ENCODE assay signal across 8 mouse cellular contexts in the genomic region with DNA sequence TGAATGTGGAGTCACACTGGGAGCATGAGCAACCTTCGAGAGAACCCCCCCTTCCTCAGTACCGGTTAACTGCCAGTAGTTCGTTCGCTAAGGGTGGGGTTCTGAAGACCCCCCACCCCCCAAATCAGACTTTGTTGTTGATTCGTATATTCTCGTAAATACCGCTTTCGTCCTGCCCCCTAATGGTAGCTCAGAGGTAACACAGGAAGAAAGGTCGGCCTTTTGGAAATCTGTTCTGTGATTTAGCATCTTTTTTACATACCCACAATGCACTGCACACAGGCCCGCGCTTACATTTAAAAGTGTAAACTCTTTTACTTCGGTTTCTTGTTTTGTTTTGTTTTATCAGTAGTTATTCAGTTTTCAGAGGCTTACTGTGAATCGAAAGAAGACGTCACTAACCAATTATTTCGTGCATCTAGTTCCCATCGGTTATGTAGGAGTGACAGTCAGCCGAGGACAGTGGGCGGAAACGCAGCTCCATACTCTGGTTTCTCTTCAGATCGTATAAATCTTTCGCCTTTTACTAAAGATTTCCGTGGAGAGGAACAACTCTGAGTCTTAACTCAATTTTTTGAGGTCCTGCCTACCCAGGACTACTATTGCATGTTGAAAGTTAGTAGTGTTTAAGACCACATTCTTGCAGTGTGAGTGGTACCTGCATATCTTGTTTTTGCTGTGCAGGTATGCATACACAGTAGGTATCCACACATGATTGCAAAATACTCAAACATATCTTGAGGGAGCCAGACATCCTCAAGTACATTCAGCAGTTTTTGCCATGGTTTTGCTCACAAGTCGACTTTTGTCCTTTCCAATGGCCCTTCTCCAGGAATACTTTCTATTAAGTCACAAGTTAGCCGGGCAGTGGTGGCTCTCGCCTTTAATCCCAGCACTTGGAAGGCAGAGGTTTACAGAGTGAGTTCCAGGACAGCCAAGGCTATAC. TPM values are rescaled to one million over a fixed set of nuclear protein-coding genes. Genes with fewer than 3 reads are reported as not detected.
DNase-seq lines count a peak whose midpoint lies in the region; ATAC-seq lines count a peak whose summit lies in the region.

No protein-coding gene starts in this region.

- peak; percentile 31 to 48 for DNase-seq in cerebellum, adult 18-20 months
- DNase-seq in cerebellum, adult 9-11 months: no peak
- DNase-seq in MEL-GATA-1-ER (ENCODE audit: extremely low read depth, low read depth): peak; percentile 100
- DNase-seq in embryonic facial prominence, embryonic 11.5 days (ENCODE audit: low spot score): peak; percentile 91
- peak; percentile 45 to 47 for DNase-seq in heart, postnatal 36 days
- DNase-seq in limb, embryonic 10.5 days (ENCODE audit: low spot score): peak; percentile 53
- DNase-seq in midbrain, embryonic 10.5 days (ENCODE audit: low spot score): peak; percentile 55
- peak; percentile 35 for DNase-seq in telencephalon, adult 2 months (ENCODE audit: low read depth, low spot score)

- H3K4me2 ChIP-seq in embryonic facial prominence, embryonic 11.5 days (ENCODE audit: low read depth, low read length): peak overlapping the region; percentile 27; the same call in 1 of the 2 replicates

- no peaks in the 10 kb centered on the region for H3K4me1 ChIP-seq in embryonic facial prominence, embryonic 11.5 days (ENCODE audit: control insufficient read depth, insufficient read depth, low read length)
- no peaks in the 10 kb centered on the region for H3K4me1 ChIP-seq in limb, embryonic 10.5 days
- no peaks in the 10 kb centered on the region for H3K4me1 ChIP-seq in midbrain, embryonic 10.5 days

- H3K36me3 ChIP-seq in embryonic facial prominence, embryonic 11.5 days (replicated peaks; ENCODE audit: control insufficient read depth, insufficient read depth, low read depth, low read length): no peaks in the 10 kb centered on the region
- no peaks in the 10 kb centered on the region for H3K36me3 ChIP-seq in limb, embryonic 10.5 days
- no peaks in the 10 kb centered on the region for H3K36me3 ChIP-seq in midbrain, embryonic 10.5 days

- intact Hi-C loops in heart, postnatal 36 days (cut with DNase I): no loop called here

- ATAC-seq in embryonic facial prominence, embryonic 11.5 days (replicated peaks; ENCODE audit: insufficient number of reproducible peaks, low FRiP score, low TSS enrichment, low read depth): peak; percentile 79; the same call in 1 of the 2 replicates

- no peaks in the 10 kb centered on the region for H3K27me3 ChIP-seq in embryonic facial prominence, embryonic 11.5 days (ENCODE audit: control insufficient read depth, insufficient read depth, low read length)
- H3K27me3 ChIP-seq in limb, embryonic 10.5 days (ENCODE audit: low read depth, poor library complexity, severe bottlenecking): no peaks in the 10 kb centered on the region
- no peaks in the 10 kb centered on the region for H3K27me3 ChIP-seq in midbrain, embryonic 10.5 days (ENCODE audit: low read depth, poor library complexity, severe bottlenecking)

- H3K4me3 ChIP-seq in embryonic facial prominence, embryonic 11.5 days (ENCODE audit: low read depth, low read length): peak overlapping the region; percentile 7; the same call in 1 of the 2 replicates
- peak overlapping the region; percentile 44 for H3K4me3 ChIP-seq in limb, embryonic 10.5 days
- peak overlapping the region; percentile 44 for H3K4me3 ChIP-seq in midbrain, embryonic 10.5 days

- H3K9ac ChIP-seq in embryonic facial prominence, embryonic 11.5 days (replicated peaks; ENCODE audit: low read length): peak overlapping the region; percentile 32

- under 1% methylated on average over 25 of the region's 25 CpGs for WGBS in embryonic facial prominence, embryonic 11.5 days
- under 1% methylated on average over 25 of the region's 25 CpGs for WGBS in limb, embryonic 10.5 days
- WGBS in midbrain, embryonic 10.5 days: 2% methylated on average over 25 of the region's 25 CpGs

- H3K27ac ChIP-seq in embryonic facial prominence, embryonic 11.5 days (replicated peaks; ENCODE audit: low read depth, low read length): peak overlapping the region; percentile 52; the same call in 1 of the 2 replicates
- H3K27ac ChIP-seq in limb, embryonic 10.5 days: peak overlapping the region; percentile 92
- peak overlapping the region; percentile 93 for H3K27ac ChIP-seq in midbrain, embryonic 10.5 days (replicated peaks)

- no peaks in the 10 kb centered on the region for H3K9me3 ChIP-seq in embryonic facial prominence, embryonic 11.5 days (replicated peaks; ENCODE audit: control insufficient read depth, low read length)
- H3K9me3 ChIP-seq in limb, embryonic 10.5 days (replicated peaks): no peaks in the 10 kb centered on the region
- H3K9me3 ChIP-seq in midbrain, embryonic 10.5 days (replicated peaks): no peaks in the 10 kb centered on the region

RNA-seq across cellular contexts. Expression of a gene that starts 19.9 kb away (rescaled TPM):
- polyA plus RNA-seq in embryonic facial prominence, embryonic 11.5 days (2014; fragmentation: Nextera tagmentation; extraction: Ambion mirVana): 111 and 137 TPM in 2 replicates
- under 1 TPM; 0.33 to 0.60 TPM for total RNA-seq in heart, postnatal 36 days (2021)
- polyA plus RNA-seq in limb, embryonic 10.5 days (2016; fragmentation: Nextera tagmentation; extraction: Ambion mirVana): 116 and 124 TPM in 2 replicates
- polyA plus RNA-seq in midbrain, embryonic 10.5 days (2016; fragmentation: Nextera tagmentation; extraction: Ambion mirVana): 107 and 113 TPM in 2 replicates

RNA-seq across cellular contexts. Expression of a gene that starts 46.3 kb away (rescaled TPM):
- polyA plus RNA-seq in embryonic facial prominence, embryonic 11.5 days (2014; fragmentation: Nextera tagmentation; extraction: Ambion mirVana): 963 and 976 TPM in 2 replicates
- total RNA-seq in heart, postnatal 36 days (2021): 100 to 1,000 TPM; 550 to 602 TPM
- 842 and 1,039 TPM in 2 replicates for polyA plus RNA-seq in limb, embryonic 10.5 days (2016; fragmentation: Nextera tagmentation; extraction: Ambion mirVana)
- polyA plus RNA-seq in midbrain, embryonic 10.5 days (2016; fragmentation: Nextera tagmentation; extraction: Ambion mirVana): 691 and 830 TPM in 2 replicates

RNA-seq across cellular contexts. Expression of a gene that starts 49.4 kb away (rescaled TPM):
- 9.3 and 10.6 TPM in 2 replicates for polyA plus RNA-seq in embryonic facial prominence, embryonic 11.5 days (2014; fragmentation: Nextera tagmentation; extraction: Ambion mirVana)
- total RNA-seq in heart, postnatal 36 days (2021): 10 to 100 TPM; 26.5 to 28.5 TPM
- 6.2 and 9.2 TPM in 2 replicates for polyA plus RNA-seq in limb, embryonic 10.5 days (2016; fragmentation: Nextera tagmentation; extraction: Ambion mirVana)
- 8.2 and 8.7 TPM in 2 replicates for polyA plus RNA-seq in midbrain, embryonic 10.5 days (2016; fragmentation: Nextera tagmentation; extraction: Ambion mirVana)

RNA-seq across cellular contexts. Expression of a gene that starts 49.6 kb away (rescaled TPM):
- polyA plus RNA-seq in embryonic facial prominence, embryonic 11.5 days (2014; fragmentation: Nextera tagmentation; extraction: Ambion mirVana): 0.17 TPM in 1 of 2 replicates, not detected in the other
- not detected for total RNA-seq in heart, postnatal 36 days (2021)
- 0.09 and 0.25 TPM in 2 replicates for polyA plus RNA-seq in limb, embryonic 10.5 days (2016; fragmentation: Nextera tagmentation; extraction: Ambion mirVana)
- polyA plus RNA-seq in midbrain, embryonic 10.5 days (2016; fragmentation: Nextera tagmentation; extraction: Ambion mirVana): 0.22 and 0.36 TPM in 2 replicates
